Mouse (Mus musculus) intestine, embryonic 14.5 days (tissue): ENCODE measurements at regions not wholly inside any gene's neighbourhood (a gene's known extent, or its start where the extent isn't known, plus 50 kb on each side); places are given as distances from the start of the nearest gene placed in this dataset.

Experiments
- ATAC-seq: fragments of 200-750 bp; cut with Nextera tagmentation; replicated peaks from 2 replicates; pipeline ENCODE4 v1.8.0; 2017; ENCODE audit warnings: low read depth, moderate number of reproducible peaks, moderate TSS enrichment, moderate library complexity; ENCODE audit not compliant: low FRiP score, low TSS enrichment
- DNase-seq: peaks from one replicate; pipeline ENCODE4 v3.0.0-alpha.2; 2018; ENCODE audit warnings: low spot score
- H3K27ac ChIP-seq: fragments of 300-500 bp; sonication (generic); 2 replicates; pipeline ENCODE4 v1.5.1; 2014; ENCODE audit warnings: low read depth, mild to moderate bottlenecking, control low read depth
- H3K27me3 ChIP-seq: fragments of 300-500 bp; sonication (generic); replicated peaks from 2 replicates; pipeline ENCODE4 v1.6.1; 2014; ENCODE audit warnings: low read length, control low read depth; ENCODE audit not compliant: control insufficient read depth, insufficient read depth
- H3K36me3 ChIP-seq: fragments of 300-500 bp; sonication (generic); 2 replicates; pipeline ENCODE4 v1.6.1; 2014; ENCODE audit warnings: low read length, control low read depth; ENCODE audit not compliant: control insufficient read depth, insufficient read depth
- H3K4me1 ChIP-seq: fragments of 300-500 bp; sonication (generic); replicated peaks from 2 replicates; pipeline ENCODE4 v1.6.1; 2014; ENCODE audit warnings: low read length, control low read depth, mixed read lengths; ENCODE audit not compliant: control insufficient read depth, insufficient read depth
- H3K4me2 ChIP-seq: fragments of 300-500 bp; sonication (generic); 2 replicates; pipeline ENCODE4 v1.6.1; 2014; ENCODE audit warnings: low read length
- H3K4me3 ChIP-seq: fragments of 300-500 bp; sonication (generic); 2 replicates; pipeline ENCODE4 v1.5.1; 2014; ENCODE audit warnings: low read depth, low read length, control low read depth, mixed read lengths
- H3K9ac ChIP-seq: fragments of 300-500 bp; sonication (generic); 2 replicates; pipeline ENCODE4 v1.6.1; 2014; ENCODE audit warnings: mild to moderate bottlenecking, low read length
- H3K9me3 ChIP-seq: fragments of 300-500 bp; sonication (generic); 2 replicates; pipeline ENCODE4 v1.6.1; 2016; ENCODE audit warnings: low read length, control low read depth; ENCODE audit not compliant: control insufficient read depth
- WGBS: fragments of 180-500 bp; shearing (Covaris S2); extraction: QIAGEN DNeasy Blood & Tissue Kit; methylation state at CpG from one replicate; pipeline ENCODE4 v1.1.7; 2014; 5-methylcytosine and 5-hydroxymethylcytosine counted together

- no peaks in the 10 kb centered on the region; the same call in 1 of the 2 replicates for H3K9me3 ChIP-seq
- H3K4me3 ChIP-seq: no peak overlapping the region
- ATAC-seq (no peak), DNase-seq (no peak)
- no peak overlapping the region for H3K9ac ChIP-seq
- WGBS: 46% methylated on average over 6 of the region's 6 CpGs
- H3K4me1 ChIP-seq: no peaks in the 10 kb centered on the region
- no peaks in the 10 kb centered on the region for H3K27me3 ChIP-seq
- no peak overlapping the region for H3K27ac ChIP-seq
- no peaks in the 10 kb centered on the region for H3K36me3 ChIP-seq
- H3K4me2 ChIP-seq: 0 out of 2 replicates have a peak overlapping the region, but pooled peaks have one; percentile 2
These were observed 124.3 kb downstream of the Zfp365 start for GRCm38 (mm10) chr10:67788116-67788515.

GRCm38 (mm10) chr10:67785563-67785962 lies 126.9 kb downstream of the Zfp365 start:
- no peaks in the 10 kb centered on the region for H3K27me3 ChIP-seq
- no peak overlapping the region for H3K4me2 ChIP-seq
- H3K27ac ChIP-seq: no peak overlapping the region
- no peaks in the 10 kb centered on the region for H3K9me3 ChIP-seq
- WGBS: 72% methylated on average over 2 of the region's 2 CpGs
- no peak overlapping the region for H3K4me3 ChIP-seq
- no peak for ATAC-seq
- H3K36me3 ChIP-seq: no peaks in the 10 kb centered on the region
- DNase-seq: no peak
- H3K9ac ChIP-seq: no peak overlapping the region
- H3K4me1 ChIP-seq: no peaks in the 10 kb centered on the region

GRCm38 (mm10) chr10:67778341-67778740 lies 134.1 kb downstream of the Zfp365 start:
- Histone ChIP-seq H3K27ac (no peak overlapping the region), H3K4me3 (no peak overlapping the region), H3K36me3 (no peaks in the 10 kb centered on the region), H3K4me1 (no peaks in the 10 kb centered on the region), H3K4me2 (no peak overlapping the region), H3K27me3 (no peaks in the 10 kb centered on the region), H3K9ac (no peak overlapping the region), H3K9me3 (no peaks in the 10 kb centered on the region)
- 83% methylated on average over 10 of the region's 10 CpGs for WGBS
- DNase-seq: no peak
- no peak for ATAC-seq

GRCm38 (mm10) chr10:67777721-67778120 lies 134.7 kb downstream of the Zfp365 start:
- H3K4me1 ChIP-seq: no peaks in the 10 kb centered on the region
- no peak overlapping the region for H3K27ac ChIP-seq
- no peak for DNase-seq
- H3K27me3 ChIP-seq: no peaks in the 10 kb centered on the region
- H3K4me2 ChIP-seq: no peak overlapping the region
- no peak overlapping the region for H3K4me3 ChIP-seq
- ATAC-seq: no peak
- H3K36me3 ChIP-seq: no peaks in the 10 kb centered on the region
- WGBS: 89% methylated on average over 7 of the region's 7 CpGs
- no peak overlapping the region for H3K9ac ChIP-seq
- no peaks in the 10 kb centered on the region for H3K9me3 ChIP-seq

GRCm38 (mm10) chr10:67776851-67777250 lies 135.6 kb downstream of the Zfp365 start:
- Histone ChIP-seq H3K27me3 (no peaks in the 10 kb centered on the region), H3K27ac (no peak overlapping the region), H3K9ac (no peak overlapping the region), H3K36me3 (no peaks in the 10 kb centered on the region), H3K4me2 (no peak overlapping the region), H3K9me3 (no peaks in the 10 kb centered on the region), H3K4me3 (no peak overlapping the region), H3K4me1 (no peaks in the 10 kb centered on the region)
- WGBS: 92% methylated on average over 9 of the region's 9 CpGs
- no peak for ATAC-seq
- no peak for DNase-seq

- Histone ChIP-seq H3K4me2 (no peak overlapping the region), H3K9me3 (no peaks in the 10 kb centered on the region), H3K4me3 (no peak overlapping the region), H3K27ac (no peak overlapping the region), H3K9ac (no peak overlapping the region), H3K36me3 (no peaks in the 10 kb centered on the region), H3K4me1 (no peaks in the 10 kb centered on the region), H3K27me3 (no peaks in the 10 kb centered on the region)
- no peak for ATAC-seq
- no peak for DNase-seq
- WGBS: 58% methylated on average over 8 of the region's 8 CpGs
These were observed 140.7 kb downstream of the Zfp365 start for GRCm38 (mm10) chr10:67771796-67772195.

- Histone ChIP-seq H3K27me3 (no peaks in the 10 kb centered on the region), H3K9me3 (no peaks in the 10 kb centered on the region), H3K36me3 (no peaks in the 10 kb centered on the region), H3K27ac (no peak overlapping the region), H3K4me2 (no peak overlapping the region), H3K4me3 (no peak overlapping the region), H3K9ac (no peak overlapping the region), H3K4me1 (no peaks in the 10 kb centered on the region)
- peak; percentile 58 for DNase-seq
- WGBS: 44% methylated on average over 13 of the region's 13 CpGs
- ATAC-seq: no peak
These were observed 146.4 kb downstream of the Zfp365 start for GRCm38 (mm10) chr10:67766099-67766498.

- Histone ChIP-seq H3K36me3 (no peaks in the 10 kb centered on the region), H3K9me3 (no peaks in the 10 kb centered on the region), H3K4me2 (no peak overlapping the region), H3K4me1 (no peaks in the 10 kb centered on the region), H3K4me3 (no peak overlapping the region), H3K27me3 (no peaks in the 10 kb centered on the region), H3K9ac (no peak overlapping the region), H3K27ac (no peak overlapping the region)
- ATAC-seq (no peak), DNase-seq (no peak)
- WGBS: 55% methylated on average over 3 of the region's 3 CpGs
These were observed 152.0 kb downstream of the Zfp365 start for GRCm38 (mm10) chr10:67760424-67760823.

- ATAC-seq (no peak), DNase-seq (no peak)
- no peaks in the 10 kb centered on the region for H3K4me1 ChIP-seq
- no peak overlapping the region for H3K4me3 ChIP-seq
- H3K9me3 ChIP-seq: no peaks in the 10 kb centered on the region
- 87% methylated on average over 4 of the region's 4 CpGs for WGBS
- H3K9ac ChIP-seq: no peak overlapping the region
- H3K36me3 ChIP-seq: no peaks in the 10 kb centered on the region
- H3K27me3 ChIP-seq: no peaks in the 10 kb centered on the region
- no peak overlapping the region for H3K4me2 ChIP-seq
- no peak overlapping the region for H3K27ac ChIP-seq
These were observed 164.3 kb downstream of the Zfp365 start for GRCm38 (mm10) chr10:67748121-67748520.
